ENCODE assay signal across 7 mouse cellular contexts in genomic region chr15:82244805-82245161, GRCm38 (mm10). TPM values are rescaled to one million over a fixed set of nuclear protein-coding genes. Genes with fewer than 3 reads are reported as not detected.
DNase-seq lines count a peak whose midpoint lies in the region; ATAC-seq and TF ChIP-seq lines count a peak whose summit lies in the region.
"Not testable (repeated sequence)": the region's sequence is repeated elsewhere in the genome, so short reads cannot be mapped to it uniquely, and the experiment has no call there.

No protein-coding gene starts in this region.

- not testable (repeated sequence) for H3K4me1 ChIP-seq in cerebellum, adult 2 months (ENCODE audit: control insufficient read depth, insufficient read depth, low read length); heart, embryonic 16.5 days (ENCODE audit: control insufficient read depth, insufficient read depth, low read length); intestine, postnatal 0 days (replicated peaks; ENCODE audit: control insufficient read depth, insufficient read depth, low read length); liver, embryonic 11.5 days (replicated peaks; ENCODE audit: control insufficient read depth, insufficient read depth, low read length); neural tube, embryonic 14.5 days (ENCODE audit: control insufficient read depth, insufficient read depth, low read length)
- peaks cover 12% of the 10 kb centered on the region for H3K4me1 ChIP-seq in forebrain, embryonic 13.5 days
- peaks cover 11% of the 10 kb centered on the region for H3K4me1 ChIP-seq in megakaryocyte, embryonic 14.5 days

- DNase-seq in cerebellum, adult 2 months; liver, embryonic 11.5 days (ENCODE audit: low spot score): not testable (repeated sequence)

- not testable (repeated sequence) for H3K9me3 ChIP-seq in forebrain, embryonic 13.5 days (replicated peaks); heart, embryonic 16.5 days (replicated peaks; ENCODE audit: control insufficient read depth, low read length); intestine, postnatal 0 days (ENCODE audit: control insufficient read depth); liver, embryonic 11.5 days (ENCODE audit: control insufficient read depth, low read length); megakaryocyte, embryonic 14.5 days; neural tube, embryonic 14.5 days (ENCODE audit: control insufficient read depth, low read length)

- peak overlapping the region; percentile 81 for H3K9ac ChIP-seq in forebrain, embryonic 13.5 days
- peak overlapping the region; percentile 82 for H3K9ac ChIP-seq in heart, embryonic 16.5 days (ENCODE audit: low read length)
- not testable (repeated sequence) for H3K9ac ChIP-seq in intestine, postnatal 0 days (ENCODE audit: low read depth, low read length); neural tube, embryonic 14.5 days (replicated peaks; ENCODE audit: low read depth, low read length)
- peak overlapping the region; percentile 84 for H3K9ac ChIP-seq in liver, embryonic 11.5 days (ENCODE audit: low read depth, low read length)

- not testable (repeated sequence) for H3K27me3 ChIP-seq in cerebellum, adult 2 months (ENCODE audit: control insufficient read depth, insufficient read depth, low read length); forebrain, embryonic 13.5 days; heart, embryonic 16.5 days (ENCODE audit: control insufficient read depth, insufficient read depth, low read length); intestine, postnatal 0 days (replicated peaks; ENCODE audit: control insufficient read depth, insufficient read depth, low read length); liver, embryonic 11.5 days (replicated peaks; ENCODE audit: control insufficient read depth, insufficient read depth, low read length); megakaryocyte, embryonic 14.5 days (replicated peaks); neural tube, embryonic 14.5 days (ENCODE audit: control insufficient read depth, insufficient read depth, low read length)

- ATAC-seq in forebrain, embryonic 13.5 days, result peak; percentile 41
- ATAC-seq in heart, embryonic 16.5 days (replicated peaks; ENCODE audit: extremely low read depth, insufficient read depth, low FRiP score); intestine, postnatal 0 days; liver, embryonic 11.5 days (replicated peaks; ENCODE audit: low FRiP score); neural tube, embryonic 14.5 days (ENCODE audit: low read depth): not testable (repeated sequence)

- WGBS in cerebellum, adult 2 months, result 21% methylated on average over 9 of the region's 9 CpGs
- WGBS in forebrain, embryonic 13.5 days, result 21% methylated on average over 9 of the region's 9 CpGs
- 22% methylated on average over 9 of the region's 9 CpGs for WGBS in heart, embryonic 16.5 days
- WGBS in intestine, postnatal 0 days, result 21% methylated on average over 9 of the region's 9 CpGs
- 23% methylated on average over 9 of the region's 9 CpGs for WGBS in liver, embryonic 11.5 days
- 20% methylated on average over 9 of the region's 9 CpGs for WGBS in neural tube, embryonic 14.5 days

- not testable (repeated sequence) for H3K27ac ChIP-seq in cerebellum, adult 2 months (ENCODE audit: insufficient read depth, low read length); intestine, postnatal 0 days (ENCODE audit: low read depth, low read length); neural tube, embryonic 14.5 days (ENCODE audit: low read depth, low read length)
- H3K27ac ChIP-seq in forebrain, embryonic 13.5 days, result peak overlapping the region; percentile 87
- peak overlapping the region; percentile 82; the same call in 1 of the 2 replicates for H3K27ac ChIP-seq in heart, embryonic 16.5 days (ENCODE audit: low read length)
- H3K27ac ChIP-seq in liver, embryonic 11.5 days (ENCODE audit: low read depth, low read length), result peak overlapping the region; percentile 88

- H3K36me3 ChIP-seq in forebrain, embryonic 13.5 days (ENCODE audit: poor library complexity, severe bottlenecking); heart, embryonic 16.5 days (ENCODE audit: control insufficient read depth, insufficient read depth); intestine, postnatal 0 days (ENCODE audit: control insufficient read depth, insufficient read depth); liver, embryonic 11.5 days (ENCODE audit: control insufficient read depth, insufficient read depth, low read length); megakaryocyte, embryonic 14.5 days (replicated peaks; ENCODE audit: low read length); neural tube, embryonic 14.5 days (ENCODE audit: control insufficient read depth, insufficient read depth, low read length): not testable (repeated sequence)

- TF ChIP-seq POLR2A in cerebellum, adult 2 months (IDR thresholded peaks at IDR 0.05; ENCODE audit: borderline replicate concordance, insufficient read depth, low read length), result not testable (repeated sequence)

- peak overlapping the region; percentile 36 for H3K4me3 ChIP-seq in cerebellum, adult 2 months (replicated peaks; ENCODE audit: insufficient read depth, low read depth, low read length)
- peak overlapping the region; percentile 59 for H3K4me3 ChIP-seq in forebrain, embryonic 13.5 days
- peak overlapping the region; percentile 94 for H3K4me3 ChIP-seq in heart, embryonic 16.5 days (ENCODE audit: low read length)
- peak overlapping the region; percentile 63 for H3K4me3 ChIP-seq in intestine, postnatal 0 days (ENCODE audit: low read depth, low read length)
- H3K4me3 ChIP-seq in liver, embryonic 11.5 days (ENCODE audit: low read depth, low read length), result peak overlapping the region; percentile 69
- peak overlapping the region; percentile 99 for H3K4me3 ChIP-seq in megakaryocyte, embryonic 14.5 days (replicated peaks)
- H3K4me3 ChIP-seq in neural tube, embryonic 14.5 days (ENCODE audit: low read depth, low read length), result peak overlapping the region; percentile 66

- TF ChIP-seq CTCF in cerebellum, adult 2 months (IDR thresholded peaks at IDR 0.05; ENCODE audit: borderline replicate concordance, insufficient read depth, low read depth, low read length); intestine, postnatal 0 days (IDR thresholded peaks at IDR 0.05; ENCODE audit: low read depth): not testable (repeated sequence)

- peak overlapping the region; percentile 92 for H3K4me2 ChIP-seq in forebrain, embryonic 13.5 days
- peak overlapping the region; percentile 97 for H3K4me2 ChIP-seq in heart, embryonic 16.5 days (ENCODE audit: low read depth, low read length)
- H3K4me2 ChIP-seq in intestine, postnatal 0 days (replicated peaks; ENCODE audit: low read depth), result peak overlapping the region; percentile 90
- peak overlapping the region; percentile 97 for H3K4me2 ChIP-seq in liver, embryonic 11.5 days
- peak overlapping the region; percentile 74 for H3K4me2 ChIP-seq in neural tube, embryonic 14.5 days (ENCODE audit: low read depth, low read length)

RNA-seq across cellular contexts. Expression of gene Cenpm, which starts 0.2 kb away (rescaled TPM):
- polyA plus RNA-seq in cerebellum, adult 2 months (2012; rRNA removed), result 3.2 and 3.6 TPM in 2 replicates
- polyA plus RNA-seq in forebrain, embryonic 13.5 days (2015; fragmentation: Nextera tagmentation; extraction: Ambion mirVana), result 71.5 and 76.5 TPM in 2 replicates
- polyA plus RNA-seq in heart, embryonic 16.5 days (2015; fragmentation: Nextera tagmentation; extraction: Ambion mirVana), result 50.8 and 57.2 TPM in 2 replicates
- polyA plus RNA-seq in intestine, postnatal 0 days (2015; fragmentation: Nextera tagmentation; extraction: Ambion mirVana), result 14.8 and 16.5 TPM in 2 replicates
- 56.5 and 58.8 TPM in 2 replicates for polyA plus RNA-seq in liver, embryonic 11.5 days (2014; fragmentation: Nextera tagmentation; extraction: Ambion mirVana)
- 9.2 and 32.0 TPM in 2 replicates for polyA plus RNA-seq in megakaryocyte, embryonic 14.5 days (2012; ENCODE audit: insufficient read depth, low replicate concordance)
- 11.2 and 12.0 TPM in 2 replicates for polyA plus RNA-seq in neural tube, embryonic 14.5 days (2014; fragmentation: Nextera tagmentation; extraction: Ambion mirVana)

RNA-seq across cellular contexts. Expression of gene 1500009C09Rik, which starts 7.4 kb away (rescaled TPM):
- 195 and 218 TPM in 2 replicates for polyA plus RNA-seq in cerebellum, adult 2 months (2012; rRNA removed)
- 7.7 and 7.8 TPM in 2 replicates for polyA plus RNA-seq in forebrain, embryonic 13.5 days (2015; fragmentation: Nextera tagmentation; extraction: Ambion mirVana)
- polyA plus RNA-seq in heart, embryonic 16.5 days (2015; fragmentation: Nextera tagmentation; extraction: Ambion mirVana), result not detected in 2 replicates
- polyA plus RNA-seq in intestine, postnatal 0 days (2015; fragmentation: Nextera tagmentation; extraction: Ambion mirVana), result 0.13 TPM in 1 of 2 replicates, not detected in the other
- not detected in 2 replicates for polyA plus RNA-seq in liver, embryonic 11.5 days (2014; fragmentation: Nextera tagmentation; extraction: Ambion mirVana)
- polyA plus RNA-seq in megakaryocyte, embryonic 14.5 days (2012; ENCODE audit: insufficient read depth, low replicate concordance), result 0.06 TPM in 1 of 2 replicates, not detected in the other
- polyA plus RNA-seq in neural tube, embryonic 14.5 days (2014; fragmentation: Nextera tagmentation; extraction: Ambion mirVana), result 6.5 and 13.3 TPM in 2 replicates

RNA-seq across cellular contexts. Expression of gene Tnfrsf13c, which starts 20.6 kb away (rescaled TPM):
- polyA plus RNA-seq in cerebellum, adult 2 months (2012; rRNA removed), result 0.89 and 0.93 TPM in 2 replicates
- polyA plus RNA-seq in forebrain, embryonic 13.5 days (2015; fragmentation: Nextera tagmentation; extraction: Ambion mirVana), result 0.15 and 0.22 TPM in 2 replicates
- polyA plus RNA-seq in heart, embryonic 16.5 days (2015; fragmentation: Nextera tagmentation; extraction: Ambion mirVana), result 0.18 TPM in 1 of 2 replicates, not detected in the other
- polyA plus RNA-seq in intestine, postnatal 0 days (2015; fragmentation: Nextera tagmentation; extraction: Ambion mirVana), result 0.10 TPM in 1 of 2 replicates, not detected in the other
- polyA plus RNA-seq in liver, embryonic 11.5 days (2014; fragmentation: Nextera tagmentation; extraction: Ambion mirVana), result 0.16 and 0.56 TPM in 2 replicates
- not detected in 2 replicates for polyA plus RNA-seq in megakaryocyte, embryonic 14.5 days (2012; ENCODE audit: insufficient read depth, low replicate concordance)
- polyA plus RNA-seq in neural tube, embryonic 14.5 days (2014; fragmentation: Nextera tagmentation; extraction: Ambion mirVana), result 0.32 and 1.4 TPM in 2 replicates

RNA-seq across cellular contexts. Expression of gene Sept3, which starts 29.9 kb away (rescaled TPM):
- 306 and 367 TPM in 2 replicates for polyA plus RNA-seq in cerebellum, adult 2 months (2012; rRNA removed)
- 248 and 264 TPM in 2 replicates for polyA plus RNA-seq in forebrain, embryonic 13.5 days (2015; fragmentation: Nextera tagmentation; extraction: Ambion mirVana)
- polyA plus RNA-seq in heart, embryonic 16.5 days (2015; fragmentation: Nextera tagmentation; extraction: Ambion mirVana), result 3.9 and 4.1 TPM in 2 replicates
- 1.7 and 3.0 TPM in 2 replicates for polyA plus RNA-seq in intestine, postnatal 0 days (2015; fragmentation: Nextera tagmentation; extraction: Ambion mirVana)
- 7.1 and 7.4 TPM in 2 replicates for polyA plus RNA-seq in liver, embryonic 11.5 days (2014; fragmentation: Nextera tagmentation; extraction: Ambion mirVana)
- 0.62 TPM in 1 of 2 replicates, not detected in the other for polyA plus RNA-seq in megakaryocyte, embryonic 14.5 days (2012; ENCODE audit: insufficient read depth, low replicate concordance)
- polyA plus RNA-seq in neural tube, embryonic 14.5 days (2014; fragmentation: Nextera tagmentation; extraction: Ambion mirVana), result 395 and 439 TPM in 2 replicates

RNA-seq across cellular contexts. Expression of gene Shisa8, which starts 32.2 kb away (rescaled TPM):
- polyA plus RNA-seq in cerebellum, adult 2 months (2012; rRNA removed), result 65.4 and 69.9 TPM in 2 replicates
- polyA plus RNA-seq in forebrain, embryonic 13.5 days (2015; fragmentation: Nextera tagmentation; extraction: Ambion mirVana), result 0.74 and 0.77 TPM in 2 replicates
- polyA plus RNA-seq in heart, embryonic 16.5 days (2015; fragmentation: Nextera tagmentation; extraction: Ambion mirVana), result 0.15 and 0.32 TPM in 2 replicates
- not detected in 2 replicates for polyA plus RNA-seq in intestine, postnatal 0 days (2015; fragmentation: Nextera tagmentation; extraction: Ambion mirVana)
- 0.12 and 0.73 TPM in 2 replicates for polyA plus RNA-seq in liver, embryonic 11.5 days (2014; fragmentation: Nextera tagmentation; extraction: Ambion mirVana)
- 0.89 TPM in 1 of 2 replicates, not detected in the other for polyA plus RNA-seq in megakaryocyte, embryonic 14.5 days (2012; ENCODE audit: insufficient read depth, low replicate concordance)
- 2.9 and 6.9 TPM in 2 replicates for polyA plus RNA-seq in neural tube, embryonic 14.5 days (2014; fragmentation: Nextera tagmentation; extraction: Ambion mirVana)

Comparison
In these comparisons a context has a peak if more than half of its experiments do, and no peak if none do; other contexts are left out.
1. H3K4me3 ChIP-seq: peak in every context shown above with its lines; median percentile 99 in megakaryocyte, embryonic 14.5 days; 94 in heart, embryonic 16.5 days; 69 in liver, embryonic 11.5 days; 66 in neural tube, embryonic 14.5 days; 63 in intestine, postnatal 0 days; 59 in forebrain, embryonic 13.5 days; 36 in cerebellum, adult 2 months.
2. RNA of gene 1500009C09Rik, which starts 7.4 kb away (polyA plus RNA-seq): 195 to 218 TPM in cerebellum, adult 2 months; 6.5 to 13.3 TPM in neural tube, embryonic 14.5 days, 7.7 to 7.8 TPM in forebrain, embryonic 13.5 days, 0.06 TPM in megakaryocyte, embryonic 14.5 days, 0.13 TPM in intestine, postnatal 0 days, not detected in heart, embryonic 16.5 days and not detected in liver, embryonic 11.5 days; every median in the first group is over 10 times any median in the second.
3. Peak in every context shown above with its lines, with median percentiles within 50 percentile points of each other: H3K4me2 ChIP-seq.